Mouse (Mus musculus) kidney, postnatal 36 days (tissue): Measurements from ENCODE around the gene Crim1.
A peak's percentile ranks its signal among the peaks of the same experiment; 100 is the strongest.

Source experiments
- DNase-seq, 2 experiments: peaks; one replicate each; pipeline ENCODE4 v3.0.0; 2021 to 2022; ENCODE audit warnings: mixed read lengths in 2 of 2

Crim1 gene

GRCm38 (mm10) chr17:78290153-78290876 lies 90.3 kb downstream of the Crim1 start:
- no peak for DNase-seq

- DNase-seq: no peak
These were observed 91.0 kb downstream of the Crim1 start for GRCm38 (mm10) chr17:78291030-78291429.

GRCm38 (mm10) chr17:78292301-78292700 lies 92.3 kb downstream of the Crim1 start:
- DNase-seq: no peak

GRCm38 (mm10) chr17:78292827-78293488 lies 92.9 kb downstream of the Crim1 start:
- DNase-seq: no peak

GRCm38 (mm10) chr17:78295979-78296378 lies 95.9 kb downstream of the Crim1 start:
- no peak for DNase-seq

GRCm38 (mm10) chr17:78298140-78298539 lies 98.1 kb downstream of the Crim1 start:
- DNase-seq: peak; percentile 46 to 50

- DNase-seq: no peak
These were observed 99.0 kb downstream of the Crim1 start for GRCm38 (mm10) chr17:78298967-78299540.

GRCm38 (mm10) chr17:78303053-78303452 lies 103.0 kb downstream of the Crim1 start:
- DNase-seq: no peak

GRCm38 (mm10) chr17:78304059-78304458 lies 104.0 kb downstream of the Crim1 start:
- DNase-seq: no peak

GRCm38 (mm10) chr17:78306434-78306833 lies 106.4 kb downstream of the Crim1 start:
- no peak for DNase-seq

- no peak for DNase-seq
These were observed 108.2 kb downstream of the Crim1 start for GRCm38 (mm10) chr17:78308221-78308620.

GRCm38 (mm10) chr17:78313006-78313405 lies 113.0 kb downstream of the Crim1 start:
- no peak for DNase-seq

GRCm38 (mm10) chr17:78313612-78314011 lies 113.6 kb downstream of the Crim1 start:
- DNase-seq: no peak

- DNase-seq: no peak
These were observed 115.6 kb downstream of the Crim1 start for GRCm38 (mm10) chr17:78315659-78316058.

- DNase-seq: peak in 1 of 2 experiments; percentile 33
These were observed 117.3 kb downstream of the Crim1 start for GRCm38 (mm10) chr17:78317381-78317780.

- DNase-seq: no peak
These were observed 118.8 kb downstream of the Crim1 start for GRCm38 (mm10) chr17:78318810-78319209.

GRCm38 (mm10) chr17:78321216-78321835 lies 121.3 kb downstream of the Crim1 start:
- no peak for DNase-seq

- DNase-seq: no peak
These were observed 122.6 kb downstream of the Crim1 start for GRCm38 (mm10) chr17:78322369-78323335.

- DNase-seq: no peak
These were observed 125.8 kb downstream of the Crim1 start for GRCm38 (mm10) chr17:78325761-78326332.

- DNase-seq: peak in 1 of 2 experiments; percentile 13
These were observed 126.3 kb downstream of the Crim1 start for GRCm38 (mm10) chr17:78326381-78326780.

GRCm38 (mm10) chr17:78327187-78327586 lies 127.1 kb downstream of the Crim1 start:
- no peak for DNase-seq

GRCm38 (mm10) chr17:78328287-78328686 lies 128.2 kb downstream of the Crim1 start:
- DNase-seq: no peak
